In the genomic region with DNA sequence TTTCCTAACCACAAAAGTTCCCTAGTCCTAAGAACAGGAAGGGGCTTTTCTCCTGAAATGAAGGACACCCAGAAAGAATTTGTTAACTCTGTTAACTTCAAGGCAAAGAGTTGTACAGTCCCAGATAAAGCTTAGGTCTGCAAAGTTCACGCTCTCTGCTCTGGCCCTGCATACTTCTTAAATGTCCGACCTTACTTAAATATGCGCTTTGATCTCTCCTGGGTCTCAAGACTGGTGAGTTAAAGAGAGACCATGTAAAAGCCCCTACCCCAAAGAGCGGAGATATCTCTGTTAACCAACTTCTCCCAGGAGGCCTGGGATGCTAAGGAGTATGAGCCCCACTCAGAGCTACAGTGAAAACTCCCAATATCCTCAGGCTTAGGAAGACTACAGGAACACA, we compare ENCODE assay signal across 17 mouse cellular contexts.
A peak's percentile ranks its signal among the peaks of the same experiment; 100 is the strongest.
DNase-seq lines count a peak whose midpoint lies in the region; ATAC-seq and TF ChIP-seq lines count a peak whose summit lies in the region.
"Had no signal": no experiment of that assay in that cellular context is flagged by ENCODE, and none has a peak within 500 bp of the region (broad histone marks: within the 10 kb centered on the region; RNA-seq: fewer than 3 reads in every experiment).

No protein-coding gene starts in this region.

- DNase-seq in heart, postnatal 10 days, result no peak
- DNase-seq in limb, embryonic 10.5 days (ENCODE audit: low spot score), result no peak
- no peak for DNase-seq in left cerebral cortex, adult 9 months (ENCODE audit: low spot score in 2 of 2)
- no peak for DNase-seq in right cerebral cortex, adult 2 months (ENCODE audit: low spot score in 2 of 2)
- DNase-seq: B cell, adult 2 months; cerebellum, adult 11 months; kidney, adult 18-20 months; midbrain, embryonic 14.5 days had no signal

- 54% methylated on average over 4 of the region's 4 CpGs for WGBS in heart, embryonic 11.5 days (ENCODE audit: insufficient replicate concordance)
- WGBS in limb, embryonic 13.5 days, result 62% methylated on average over 4 of the region's 4 CpGs
- 75% methylated on average over 4 of the region's 4 CpGs for WGBS in limb, embryonic 10.5 days
- WGBS in small intestine, adult 2 months, result 85% methylated on average over 4 of the region's 4 CpGs

- TF ChIP-seq POLR2A in small intestine, adult 2 months (IDR thresholded peaks at IDR 0.05; ENCODE audit: low read depth, low read length), result no peak

- H3K4me2 ChIP-seq in heart, embryonic 11.5 days, result no peak overlapping the region
- H3K4me2 ChIP-seq in limb, embryonic 13.5 days (replicated peaks), result no peak overlapping the region
- H3K4me2 ChIP-seq: neural tube, embryonic 12.5 days had no signal

- no peak for TF ChIP-seq CTCF in small intestine, adult 2 months (IDR thresholded peaks at IDR 0.05; ENCODE audit: extremely low read depth, insufficient read length, insufficient replicate concordance, low read depth, low read length)

- no peaks in the 10 kb centered on the region for H3K36me3 ChIP-seq in heart, embryonic 11.5 days (ENCODE audit: control insufficient read depth, insufficient read depth, low read length)
- H3K36me3 ChIP-seq in limb, embryonic 13.5 days, result peaks cover 8% of the 10 kb centered on the region
- H3K36me3 ChIP-seq in limb, embryonic 10.5 days, result peaks cover 11% of the 10 kb centered on the region
- no peaks in the 10 kb centered on the region for H3K36me3 ChIP-seq in small intestine, adult 2 months (ENCODE audit: control insufficient read depth, insufficient read depth, low read length)
- H3K36me3 ChIP-seq: G1E; hindbrain, embryonic 10.5 days; neural tube, embryonic 12.5 days had no signal

- no peak for ATAC-seq in heart, embryonic 11.5 days (replicated peaks; ENCODE audit: insufficient number of reproducible peaks, low FRiP score, low TSS enrichment)
- ATAC-seq in limb, embryonic 13.5 days (ENCODE audit: low FRiP score, low read depth), result no peak
- ATAC-seq: activated CD4-positive, CD25-positive, alpha-beta regulatory T cell, adult 4 months had no signal

- H3K9ac ChIP-seq in heart, embryonic 11.5 days (ENCODE audit: low read depth, low read length), result no peak overlapping the region
- no peak overlapping the region for H3K9ac ChIP-seq in limb, embryonic 13.5 days
- H3K9ac ChIP-seq: neural tube, embryonic 12.5 days had no signal

- peak overlapping the region; percentile 82 for H3K27ac ChIP-seq in heart, embryonic 11.5 days (ENCODE audit: low read depth, low read length)
- H3K27ac ChIP-seq in limb, embryonic 13.5 days, result peak overlapping the region; percentile 22; the same call in 1 of the 2 replicates
- H3K27ac ChIP-seq in limb, embryonic 10.5 days, result no peak overlapping the region
- peak overlapping the region; percentile 32 for H3K27ac ChIP-seq in brown adipose tissue, adult 24 weeks (replicated peaks; ENCODE audit: low read depth, low read length)
- H3K27ac ChIP-seq in small intestine, adult 2 months (ENCODE audit: insufficient read depth, low read depth, low read length), result peak overlapping the region; percentile 15; the same call in 1 of the 2 replicates
- H3K27ac ChIP-seq: macrophage; neural tube, embryonic 12.5 days had no signal

- no peaks in the 10 kb centered on the region for H3K9me3 ChIP-seq in heart, embryonic 11.5 days (replicated peaks; ENCODE audit: control insufficient read depth, low read length)
- no peaks in the 10 kb centered on the region for H3K9me3 ChIP-seq in limb, embryonic 13.5 days
- no peaks in the 10 kb centered on the region for H3K9me3 ChIP-seq in limb, embryonic 10.5 days (replicated peaks)
- H3K9me3 ChIP-seq: G1E; hindbrain, embryonic 10.5 days; neural tube, embryonic 12.5 days had no signal

- intact Hi-C loops in heart, postnatal 10 days (cut with DNase I), result no loop called here

- H3K4me3 ChIP-seq in heart, embryonic 11.5 days (ENCODE audit: low read depth, low read length), result no peak overlapping the region
- H3K4me3 ChIP-seq in limb, embryonic 13.5 days, result no peak overlapping the region
- H3K4me3 ChIP-seq in limb, embryonic 10.5 days, result no peak overlapping the region
- no peak overlapping the region for H3K4me3 ChIP-seq in brown adipose tissue, adult 24 weeks (ENCODE audit: insufficient read depth, low read depth, low read length)
- no peak overlapping the region for H3K4me3 ChIP-seq in small intestine, adult 2 months (ENCODE audit: low read depth, low read length)
- H3K4me3 ChIP-seq: hindbrain, embryonic 10.5 days; neural tube, embryonic 12.5 days had no signal

- H3K4me1 ChIP-seq in heart, embryonic 11.5 days (ENCODE audit: control insufficient read depth, insufficient read depth, low read length), result peaks cover 68% of the 10 kb centered on the region
- H3K4me1 ChIP-seq in limb, embryonic 13.5 days, result peaks cover 82% of the 10 kb centered on the region
- peaks cover 67% of the 10 kb centered on the region for H3K4me1 ChIP-seq in limb, embryonic 10.5 days
- H3K4me1 ChIP-seq in brown adipose tissue, adult 24 weeks (ENCODE audit: control insufficient read depth, insufficient read depth, insufficient read length, low read length), result peaks cover 34% of the 10 kb centered on the region
- peaks cover 6% of the 10 kb centered on the region for H3K4me1 ChIP-seq in small intestine, adult 2 months (ENCODE audit: control insufficient read depth, insufficient read depth, insufficient read length, low read length)

- no peaks in the 10 kb centered on the region for H3K27me3 ChIP-seq in heart, embryonic 11.5 days (ENCODE audit: control insufficient read depth, insufficient read depth, low read length)
- H3K27me3 ChIP-seq in limb, embryonic 13.5 days, result no peaks in the 10 kb centered on the region
- H3K27me3 ChIP-seq in limb, embryonic 10.5 days (ENCODE audit: low read depth, poor library complexity, severe bottlenecking), result no peaks in the 10 kb centered on the region
- no peaks in the 10 kb centered on the region for H3K27me3 ChIP-seq in small intestine, adult 2 months (ENCODE audit: control insufficient read depth, insufficient read depth, low read length)
- H3K27me3 ChIP-seq: neural tube, embryonic 12.5 days had no signal
